Mouse (Mus musculus) embryonic stem cell, embryonic (primary cell): ENCODE results near the gene Olig3.
"Not testable (repeated sequence)": the region's sequence is repeated elsewhere in the genome, so short reads cannot be mapped to it uniquely, and the experiment has no call there.

Source experiments
- CTCF ChIA-PET, 4 experiments: fragments of 300-600 bp in 2 of 4; fragments of 350-600 bp in 2 of 4; sonication (Branson Sonifier 250); formaldehyde crosslinking; loops; one replicate each; lab custom pipeline; 2022; ENCODE audit warnings: inconsistent platforms in 2 of 4; lab: Charles Lee
- POLR2A ChIA-PET, 4 experiments: fragments of 300-600 bp in 2 of 4; fragments of 350-600 bp in 2 of 4; sonication (Branson Sonifier 250); formaldehyde crosslinking; loops; one replicate each; lab custom pipeline; 2022; ENCODE audit warnings: antibody characterized with exemption in 4 of 4, inconsistent platforms in 1 of 4; lab: Charles Lee

Olig3 gene

DNA sequence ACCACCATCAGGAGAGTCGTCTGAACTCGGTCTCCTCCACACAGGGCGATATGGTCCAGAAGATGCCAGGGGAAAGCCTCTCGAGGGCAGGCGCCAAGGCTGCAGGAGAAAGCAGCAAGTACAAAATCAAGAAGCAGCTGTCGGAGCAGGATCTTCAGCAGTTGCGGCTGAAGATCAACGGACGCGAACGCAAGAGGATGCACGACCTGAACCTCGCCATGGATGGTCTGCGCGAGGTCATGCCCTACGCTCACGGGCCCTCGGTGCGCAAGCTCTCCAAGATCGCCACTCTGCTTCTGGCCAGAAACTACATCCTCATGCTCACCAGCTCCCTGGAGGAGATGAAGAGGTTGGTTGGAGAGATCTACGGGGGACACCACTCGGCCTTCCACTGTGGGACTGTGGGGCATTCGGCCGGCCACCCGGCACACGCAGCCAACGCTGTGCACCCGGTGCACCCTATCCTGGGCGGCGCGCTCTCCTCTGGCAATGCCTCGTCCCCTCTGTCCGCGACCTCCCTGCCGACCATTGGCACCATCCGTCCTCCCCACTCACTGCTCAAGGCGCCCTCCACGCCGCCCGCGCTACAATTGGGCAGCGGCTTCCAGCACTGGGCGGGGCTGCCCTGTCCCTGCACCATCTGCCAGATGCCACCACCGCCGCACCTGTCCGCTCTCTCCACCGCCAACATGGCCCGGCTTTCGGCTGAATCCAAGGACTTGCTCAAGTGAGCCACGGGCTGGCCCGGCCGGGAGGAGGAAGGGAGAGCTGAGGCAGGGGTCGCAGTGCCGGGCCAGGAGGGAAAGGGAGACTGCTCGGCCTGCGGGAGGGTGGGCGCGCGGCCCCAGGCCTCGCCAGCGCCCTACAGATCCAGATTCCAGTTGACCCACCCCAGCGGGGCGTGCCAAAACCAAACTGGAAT lies 648 bp downstream of the Olig3 start:
- ChIA-PET CTCF (no interaction called here), POLR2A (interaction anchor here in 3 of 4 experiments (0.6 to 1.2 kb wide), 6 partner anchors 17 to 582 kb away, joined by 3 to 8 read pairs (median 3); no protein-coding TSS in a partner anchor)

DNA sequence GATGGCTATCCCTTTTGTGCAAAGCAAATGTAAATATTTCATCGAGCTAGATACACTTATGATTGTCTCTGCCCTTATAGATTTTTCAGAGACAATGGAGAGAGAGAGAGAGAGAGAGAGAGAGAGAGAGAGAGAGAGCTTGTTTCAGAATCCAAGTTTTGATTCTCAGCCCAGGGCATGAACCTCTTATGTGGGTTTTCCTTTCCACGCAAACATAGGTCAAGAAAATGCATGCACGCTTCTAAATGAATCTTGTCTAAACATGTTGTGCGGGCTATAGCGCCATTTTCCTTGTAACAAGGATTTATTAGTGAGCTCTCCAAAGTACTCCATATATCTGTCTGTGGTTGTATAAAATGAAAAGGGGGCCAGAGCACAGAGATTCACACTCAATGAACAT lies 1.5 kb downstream of the Olig3 start:
- CTCF ChIA-PET: no interaction called here
- POLR2A ChIA-PET: interaction anchor here in 2 of 4 experiments (0.6 to 1.2 kb wide), 2 partner anchors 16 to 53 kb away, joined by 3 read pairs; no protein-coding TSS in a partner anchor

DNA sequence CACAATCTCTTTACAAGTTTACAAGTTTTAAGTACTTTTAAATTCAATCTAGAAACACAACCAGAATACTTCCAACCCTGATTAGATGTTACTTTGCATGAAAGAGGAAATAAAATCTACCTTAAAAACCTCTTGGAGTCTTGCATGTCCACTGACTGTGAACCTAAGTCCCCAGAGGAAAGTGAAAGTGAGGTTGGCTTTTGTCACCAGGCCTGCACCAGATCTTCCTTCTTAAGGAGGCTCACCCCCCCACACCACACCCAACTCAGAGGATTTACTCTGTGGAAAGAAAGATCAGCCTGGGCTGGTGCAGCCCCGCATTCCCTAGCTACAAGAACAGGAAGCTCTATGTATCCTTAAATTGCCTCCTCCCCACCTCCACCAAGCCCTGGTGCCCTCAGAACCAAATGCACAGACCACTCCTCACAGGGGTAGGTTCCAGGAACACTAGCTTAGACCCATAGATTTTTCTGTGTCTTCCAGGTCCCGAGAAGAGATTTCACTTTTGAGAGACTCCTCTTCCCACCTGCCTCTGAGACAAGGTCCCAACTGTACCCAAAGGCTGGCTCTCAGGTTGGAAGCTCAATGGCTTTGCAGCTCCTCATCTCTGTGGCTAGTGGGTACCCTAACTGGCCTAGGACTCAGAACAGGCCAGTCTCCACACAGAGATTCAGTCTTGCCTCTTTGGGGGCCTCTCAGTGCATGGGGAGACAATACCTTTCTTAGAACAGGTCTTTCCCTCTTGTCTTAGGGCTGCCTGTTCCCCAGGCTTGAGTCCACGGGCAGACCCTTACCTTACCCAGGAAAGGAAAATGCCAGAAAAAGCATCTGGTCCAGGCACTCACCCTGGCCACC lies 4.3 kb downstream of the Olig3 start:
- ChIA-PET CTCF (no interaction called here), POLR2A (interaction anchor here in 2 of 4 experiments (0.6 to 1.4 kb wide), 2 partner anchors 11 to 810 kb away, joined by 3 to 5 read pairs; no protein-coding TSS in a partner anchor)

DNA sequence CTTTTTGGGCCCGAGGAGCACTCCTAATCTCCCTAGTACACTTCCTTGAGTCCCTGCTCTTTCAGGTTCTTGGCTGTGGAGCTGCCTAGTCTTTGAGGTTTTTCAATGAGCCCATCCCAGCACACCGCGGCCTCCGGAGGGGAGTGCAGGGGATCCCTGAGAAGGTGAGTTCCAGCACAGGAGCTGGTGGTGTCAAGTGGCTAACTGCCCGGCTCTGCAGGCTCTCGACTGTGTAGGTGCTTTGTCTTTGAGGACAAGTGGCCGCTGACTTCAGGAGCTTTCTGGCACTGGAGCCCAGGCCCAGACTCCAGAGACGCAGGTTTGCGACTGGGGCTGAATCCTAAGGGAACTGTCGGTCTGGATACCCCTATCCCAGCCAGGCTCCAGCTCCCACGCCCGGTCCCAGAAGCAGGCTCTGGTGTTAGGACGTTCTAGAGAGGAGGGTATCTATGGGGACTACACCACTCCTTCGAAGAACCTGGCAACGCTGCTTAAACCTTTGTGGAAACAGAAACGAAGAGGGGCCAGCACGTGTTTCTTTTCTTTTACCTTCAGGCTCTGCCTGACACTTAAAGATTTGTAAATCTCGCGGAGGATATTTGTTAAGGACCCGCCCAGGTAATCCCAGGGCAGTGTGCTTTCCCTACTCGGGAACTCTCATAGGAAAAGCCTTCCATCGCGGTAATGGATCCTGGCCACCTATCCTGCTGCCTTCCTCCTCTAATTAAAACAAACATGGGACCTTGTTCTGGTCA lies 5.4 kb downstream of the Olig3 start:
- ChIA-PET POLR2A (interaction anchor here in 1 of 4 experiments (1.4 kb wide), 1 partner anchor 10 kb away, joined by 5 read pairs; no protein-coding TSS in a partner anchor), CTCF (no interaction called here)

DNA sequence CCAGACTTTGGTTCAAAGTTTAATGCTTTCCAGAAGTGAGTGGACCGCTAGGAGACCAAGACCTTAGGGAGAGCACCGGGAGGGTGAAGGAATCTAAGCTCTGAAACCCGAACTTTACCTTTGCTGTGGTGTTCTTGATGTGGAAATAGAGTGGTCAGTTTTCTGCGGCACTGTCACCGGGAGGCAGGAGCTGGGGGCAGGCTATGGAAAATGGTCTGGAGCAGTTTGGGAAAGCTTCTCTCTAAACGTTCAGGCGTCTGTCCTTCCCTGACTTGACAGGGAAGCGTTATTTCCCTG lies 5.9 kb downstream of the Olig3 start:
- ChIA-PET POLR2A (interaction anchor here in 1 of 4 experiments (1.4 kb wide), 1 partner anchor 9 kb away, joined by 5 read pairs; no protein-coding TSS in a partner anchor), CTCF (no interaction called here)

DNA sequence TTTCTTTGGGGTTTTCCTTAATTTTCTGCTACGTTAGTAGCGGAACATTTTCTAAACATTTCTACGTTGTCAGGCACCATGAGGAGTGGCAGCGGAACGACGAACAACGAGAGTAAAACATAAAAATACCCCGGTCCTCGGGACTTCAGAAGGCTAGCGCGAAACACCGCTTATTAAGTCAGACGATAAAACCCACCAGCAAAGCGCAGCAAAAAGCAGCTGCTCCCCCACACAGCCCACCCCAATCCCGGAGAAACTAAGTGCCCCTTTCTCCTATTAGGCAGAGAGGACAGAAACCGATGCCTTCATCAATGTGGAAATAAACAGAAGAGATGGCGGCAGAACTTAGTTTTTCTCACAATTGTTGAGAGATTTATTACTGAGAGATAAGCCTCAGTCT lies 6.5 kb downstream of the Olig3 start:
- ChIA-PET POLR2A (interaction anchor here in 1 of 4 experiments (0.6 kb wide), 1 partner anchor 393 kb away, joined by 4 read pairs; no protein-coding TSS in a partner anchor), CTCF (interaction anchor here in 1 of 4 experiments (0.5 to 0.6 kb wide), 2 partner anchors 238 to 974 kb away, joined by 3 to 7 read pairs; no protein-coding TSS in a partner anchor)

DNA sequence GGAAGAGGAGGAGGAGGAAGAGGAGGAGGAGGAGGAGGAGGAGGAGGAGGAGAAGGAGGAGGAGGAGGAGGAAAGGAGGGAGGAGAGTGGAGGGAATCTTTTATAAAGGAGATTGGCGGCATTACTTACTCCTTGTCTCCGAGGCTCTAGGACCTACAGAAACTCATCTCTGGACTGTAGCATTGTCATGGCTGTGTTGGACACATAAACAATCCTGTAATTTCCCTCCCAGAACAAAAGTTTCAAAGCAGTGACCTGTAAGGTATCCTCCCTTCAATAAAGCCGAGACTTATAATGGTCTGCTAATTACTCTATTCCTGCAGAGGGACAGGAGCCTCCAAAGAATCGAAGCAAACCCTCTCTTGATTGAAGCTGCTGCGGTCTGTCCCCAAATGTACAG lies 7.0 kb downstream of the Olig3 start:
- POLR2A ChIA-PET: interaction anchor here in 1 of 4 experiments (0.6 kb wide), 1 partner anchor 393 kb away, joined by 4 read pairs; no protein-coding TSS in a partner anchor
- CTCF ChIA-PET: interaction anchor here in 1 of 4 experiments (0.5 to 0.6 kb wide), 2 partner anchors 238 to 975 kb away, joined by 3 to 7 read pairs; no protein-coding TSS in a partner anchor

DNA sequence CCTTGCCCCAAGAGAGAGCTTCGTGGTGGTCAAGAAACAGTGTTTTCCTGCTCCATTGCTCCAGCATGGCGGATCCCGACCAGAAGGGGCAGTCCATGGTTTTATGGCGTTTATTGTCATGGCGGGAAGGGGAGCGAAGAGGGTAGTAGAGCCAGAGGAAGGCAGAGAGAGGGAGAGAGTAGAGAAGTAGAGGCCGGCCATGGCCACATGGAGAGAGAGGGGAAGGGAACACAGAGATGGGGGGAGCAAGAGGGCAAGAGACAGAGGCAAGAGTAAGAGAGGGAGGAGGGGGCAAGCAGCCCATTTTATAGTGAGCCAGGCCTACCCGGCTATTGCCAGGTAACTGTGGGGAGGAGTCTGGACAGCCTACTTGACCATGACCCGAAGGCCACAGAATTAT lies 12.8 kb downstream of the Olig3 start:
- ChIA-PET CTCF (interaction anchor here in 1 of 4 experiments (0.5 kb wide), 1 partner anchor 123 kb away, joined by 11 read pairs; no protein-coding TSS in a partner anchor), POLR2A (interaction anchor here in 2 of 4 experiments (0.7 to 1.1 kb wide), 2 partner anchors 17 to 977 kb away, joined by 3 to 4 read pairs; no protein-coding TSS in a partner anchor)

DNA sequence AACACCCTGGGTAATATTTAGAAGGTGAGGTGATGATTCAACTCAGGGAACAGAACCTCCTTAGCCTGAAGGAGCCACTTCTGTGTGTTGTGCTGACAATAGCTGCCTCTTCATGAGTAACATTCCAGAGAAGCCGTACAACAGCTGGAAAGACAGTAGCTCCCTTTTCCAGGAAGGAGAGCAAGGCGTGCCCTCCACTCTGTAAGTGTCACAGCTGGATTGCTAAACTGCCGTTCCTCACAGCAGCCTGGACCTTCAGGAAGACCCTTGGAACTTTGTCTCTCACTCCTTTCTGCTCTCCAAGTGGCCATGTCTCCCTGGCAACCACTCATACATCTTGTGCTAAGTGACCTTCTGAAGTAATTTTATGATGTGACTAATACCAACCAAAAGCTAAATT lies 13.8 kb downstream of the Olig3 start:
- POLR2A ChIA-PET: interaction anchor here in 1 of 4 experiments (0.9 to 1.7 kb wide), 5 partner anchors 10 to 240 kb away, joined by 3 read pairs; no protein-coding TSS in a partner anchor
- CTCF ChIA-PET: interaction anchor here in 1 of 4 experiments (0.6 kb wide), 1 partner anchor 72 kb away, joined by 7 read pairs; no protein-coding TSS in a partner anchor

DNA sequence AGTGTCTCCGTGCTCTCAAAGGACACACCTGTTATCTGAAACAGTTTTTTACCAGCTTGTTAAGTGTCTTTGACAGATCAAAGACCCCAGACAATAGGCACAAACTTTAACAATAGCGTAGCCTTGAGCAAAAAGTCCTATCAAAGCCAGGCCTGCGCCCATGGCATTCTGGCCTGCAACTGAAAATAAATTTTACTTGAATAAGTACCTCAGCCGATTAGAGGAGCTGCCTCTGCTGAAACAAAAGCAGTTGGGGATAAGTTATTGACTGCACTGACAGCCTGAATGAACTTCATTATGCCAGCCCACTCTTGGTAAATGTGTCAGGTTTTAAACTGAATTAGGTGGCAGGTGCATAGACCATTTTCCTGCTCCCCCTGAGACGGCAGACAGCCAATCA lies 15.9 kb downstream of the Olig3 start:
- POLR2A ChIA-PET: interaction anchor here in 1 of 4 experiments (1.7 kb wide), 1 partner anchor 11 kb away, joined by 5 read pairs; no protein-coding TSS in a partner anchor
- CTCF ChIA-PET: interaction anchor here in 2 of 4 experiments (0.6 to 0.8 kb wide), 2 partner anchors 39 to 48 kb away, joined by 3 read pairs; no protein-coding TSS in a partner anchor

DNA sequence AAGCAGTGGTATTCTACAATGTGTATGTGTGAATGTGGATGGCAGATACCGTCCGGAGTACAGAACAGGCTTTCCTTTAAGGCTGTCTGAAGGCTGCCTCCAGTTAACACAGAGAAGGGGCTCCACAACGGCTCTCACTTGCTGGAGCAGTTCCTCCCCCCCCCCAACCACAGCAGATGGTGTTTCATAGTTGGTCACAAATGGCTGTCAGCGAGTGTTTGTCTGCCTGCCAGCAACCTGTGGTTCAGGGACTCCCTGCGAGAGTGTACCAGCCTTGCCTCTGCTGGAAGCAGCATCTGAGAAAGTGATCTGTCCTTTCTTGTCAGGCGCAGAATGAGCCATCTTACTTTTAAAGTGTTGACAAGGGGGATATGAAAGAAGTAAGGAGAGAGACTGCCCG lies 17.5 kb downstream of the Olig3 start:
- ChIA-PET POLR2A (interaction anchor here in 1 of 4 experiments (0.9 kb wide), 1 partner anchor 16 kb away, joined by 3 read pairs; no protein-coding TSS in a partner anchor), CTCF (no interaction called here)

DNA sequence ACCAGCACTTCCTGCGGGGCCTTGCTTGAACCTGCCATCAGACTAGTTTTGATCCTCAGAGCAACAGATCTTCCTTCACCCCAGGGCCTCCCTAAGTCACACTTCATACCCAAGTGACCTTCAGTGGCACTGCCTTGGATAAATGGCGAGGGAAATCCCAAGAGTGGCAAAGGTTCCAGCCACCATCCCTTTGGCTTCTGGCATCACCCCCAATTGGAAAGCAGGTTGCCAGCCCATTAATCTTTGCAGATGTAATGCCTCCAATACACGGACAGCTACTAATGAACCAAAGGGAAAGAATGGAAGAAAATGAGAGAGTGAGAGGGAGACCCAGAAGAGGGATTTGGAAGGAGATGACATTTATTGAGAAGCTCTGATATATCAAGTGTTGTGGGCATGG lies 18.0 kb downstream of the Olig3 start:
- ChIA-PET CTCF (no interaction called here), POLR2A (no interaction called here)

DNA sequence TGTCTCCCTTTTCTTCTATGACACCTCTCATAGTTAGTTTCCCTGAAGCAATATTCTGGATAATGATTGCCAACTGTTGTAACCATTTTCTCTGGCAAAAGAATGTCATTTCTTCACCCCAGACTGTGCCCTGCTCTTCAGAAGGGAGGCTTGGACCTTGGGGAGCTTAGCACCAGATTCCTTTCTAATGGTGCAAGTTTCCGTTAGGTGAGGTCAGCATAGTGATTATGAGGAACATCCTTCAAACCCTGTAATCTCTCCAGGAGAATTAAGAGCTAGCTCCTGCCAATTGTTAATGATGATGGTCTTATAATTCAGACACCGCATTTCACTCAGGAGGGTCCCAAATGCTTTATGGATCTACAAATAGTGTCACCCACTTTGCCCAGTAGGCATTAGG lies 19.5 kb downstream of the Olig3 start:
- ChIA-PET CTCF (no interaction called here), POLR2A (no interaction called here)

DNA sequence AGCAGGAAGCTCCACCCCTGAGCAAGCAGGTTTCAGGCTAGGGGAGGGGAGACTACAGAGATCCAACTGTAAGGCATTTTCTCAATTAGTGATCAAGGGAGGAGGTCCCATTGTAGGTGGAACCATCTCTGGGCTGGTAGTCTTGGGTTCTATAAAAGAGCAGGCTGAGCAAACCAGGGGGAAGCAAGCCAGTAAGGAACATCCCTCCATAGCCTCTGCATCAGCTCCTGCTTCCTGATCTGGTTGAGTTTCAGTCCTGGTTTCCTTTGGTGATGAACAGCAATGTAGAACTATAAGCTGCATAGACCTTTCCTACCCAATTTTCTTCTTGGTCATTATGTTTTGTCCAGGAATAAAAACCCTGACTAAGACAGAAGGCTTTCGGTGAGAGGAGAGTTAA lies 24.6 kb downstream of the Olig3 start:
- POLR2A ChIA-PET, CTCF ChIA-PET: not testable (repeated sequence)

DNA sequence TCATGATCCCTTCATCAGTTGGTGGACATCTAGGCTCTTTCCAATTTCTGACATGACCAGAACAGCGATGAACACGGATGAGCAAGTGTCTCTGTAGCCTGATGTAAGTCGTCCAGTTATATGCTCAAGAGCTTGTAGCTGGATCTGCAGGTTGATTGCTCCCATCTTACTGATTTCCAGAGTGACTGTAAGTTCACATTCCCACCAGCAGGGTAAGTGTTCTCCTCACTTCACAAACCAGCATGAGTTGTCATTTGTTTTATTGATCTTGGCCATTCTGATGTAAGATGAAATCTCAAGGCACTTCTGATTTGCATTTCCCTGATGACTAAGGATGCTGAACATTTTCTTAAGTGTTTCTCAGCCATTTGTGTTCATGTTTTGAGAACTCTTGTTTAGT lies 27.8 kb downstream of the Olig3 start:
- ChIA-PET POLR2A (no interaction called here), CTCF (interaction anchor here in 1 of 4 experiments (0.6 kb wide), 1 partner anchor 46 kb away, joined by 10 read pairs; no protein-coding TSS in a partner anchor)

DNA sequence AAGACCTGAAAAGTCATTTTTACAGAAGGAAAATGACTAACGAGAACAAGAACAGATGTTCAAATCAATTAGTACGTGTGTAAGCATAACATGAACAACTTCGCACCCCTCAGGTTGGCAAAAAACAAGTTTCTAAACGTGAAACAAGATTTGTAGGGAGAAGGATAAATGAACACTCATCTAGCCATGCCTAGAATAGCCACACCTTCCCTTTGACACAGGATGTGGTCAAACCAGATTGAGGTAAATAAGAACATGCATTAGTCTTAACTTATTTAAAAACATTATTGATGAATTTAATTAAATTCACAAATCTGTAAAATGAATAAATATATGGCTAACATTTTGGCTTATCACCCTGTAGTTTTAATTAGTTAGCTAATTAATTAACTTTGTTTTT lies 35.5 kb downstream of the Olig3 start:
- CTCF ChIA-PET: no interaction called here
- POLR2A ChIA-PET: no interaction called here

DNA sequence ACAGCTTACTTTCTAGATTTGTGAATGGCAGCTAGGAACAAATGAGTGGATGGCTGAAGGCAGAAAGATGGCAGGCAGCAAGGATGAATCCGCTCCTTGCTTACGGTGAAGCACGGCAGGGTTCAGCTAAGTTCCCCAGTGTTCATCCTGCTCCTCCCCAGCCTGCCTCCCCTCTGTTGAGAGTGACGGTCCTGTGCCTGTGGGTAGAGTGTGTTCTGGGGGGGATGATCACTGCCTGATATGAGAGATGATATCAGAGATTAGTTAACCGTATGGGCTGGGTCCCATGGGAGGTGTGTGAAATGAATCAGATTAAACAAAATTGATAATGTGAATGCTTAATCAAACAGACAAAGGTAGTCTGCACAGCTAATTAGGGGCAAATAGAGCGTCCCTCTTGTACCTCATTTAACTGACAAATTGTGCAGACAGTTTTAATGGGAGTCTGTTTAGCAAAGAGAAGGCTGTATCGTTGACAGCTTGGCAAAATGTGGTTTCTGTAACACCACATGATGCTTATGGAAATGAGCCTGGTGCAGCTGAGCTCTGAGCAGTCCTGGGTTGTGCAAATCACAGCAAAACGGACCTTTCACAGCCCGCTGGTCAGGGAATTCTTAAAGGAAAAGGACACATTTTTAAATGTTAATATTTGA lies 40.3 kb downstream of the Olig3 start:
- CTCF ChIA-PET: interaction anchor here in 1 of 4 experiments (0.7 kb wide), 1 partner anchor 154 kb away, joined by 3 read pairs; no protein-coding TSS in a partner anchor
- POLR2A ChIA-PET: interaction anchor here in 1 of 4 experiments (1.2 kb wide), 1 partner anchor 34 kb away, joined by 3 read pairs; no protein-coding TSS in a partner anchor
